Mouse (Mus musculus): ENCODE data around the gene Gm28043. TPM values are rescaled to one million over a fixed set of nuclear protein-coding genes. Genes with fewer than 3 reads are reported as not detected.

The Gm28043 gene
- polyA plus RNA-seq, 1 experiment = 0.28 TPM

DNA sequence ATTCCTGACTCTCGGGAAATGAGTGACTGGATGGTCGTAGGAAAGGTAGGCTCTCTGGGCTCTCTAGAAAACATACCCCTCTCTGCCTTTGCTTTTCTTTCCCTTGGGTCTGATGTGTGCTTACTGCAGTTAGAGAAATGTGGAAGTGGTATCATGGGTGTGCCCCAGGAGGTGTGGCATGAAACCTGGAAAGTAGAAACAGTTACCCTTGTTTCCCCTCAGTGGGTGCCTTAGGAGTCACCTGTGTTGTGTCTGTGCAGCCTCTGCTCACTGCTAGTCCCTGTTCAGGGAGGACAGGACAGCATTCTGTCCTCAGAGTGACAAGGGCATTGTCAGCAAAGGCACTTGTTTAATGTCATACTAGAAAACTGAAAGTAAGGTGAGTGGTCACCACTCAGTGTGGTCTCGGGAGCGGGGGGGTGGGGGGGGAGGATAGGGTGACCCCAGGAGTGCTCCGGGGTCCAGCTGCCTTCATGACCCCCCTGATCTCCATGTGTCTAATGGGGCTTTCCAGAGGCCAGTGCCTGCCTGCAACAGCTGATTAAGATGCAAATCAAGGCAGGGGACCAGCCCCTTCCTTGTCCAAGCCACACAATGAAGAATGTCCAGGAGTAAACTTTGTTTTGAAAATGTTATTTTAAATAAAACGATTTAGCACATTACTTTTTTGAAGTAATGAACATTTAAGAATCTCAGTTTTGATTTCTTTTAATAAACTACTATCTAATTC, 64.5 kb downstream of the Gm28043 start:
- 86% methylated on average over 6 of the region's 6 CpGs for WGBS
- Histone ChIP-seq H3K4me1 (ENCODE audit: control insufficient read depth, insufficient read depth, insufficient read length, low read length) (no peaks in the 10 kb centered on the region), H3K27ac (ENCODE audit: insufficient read depth, low read depth, low read length) (no peak overlapping the region), H3K27me3 (ENCODE audit: control insufficient read depth, insufficient read depth, low read length) (no peaks in the 10 kb centered on the region), H3K4me3 (ENCODE audit: low read depth, low read length) (no peak overlapping the region), H3K36me3 (ENCODE audit: control insufficient read depth, insufficient read depth, low read length) (peaks cover 84% of the 10 kb centered on the region)
- TF ChIP-seq POLR2A (IDR thresholded peaks at IDR 0.05; ENCODE audit: low read depth, low read length) (no peak), CTCF (IDR thresholded peaks at IDR 0.05; ENCODE audit: extremely low read depth, insufficient read length, insufficient replicate concordance, low read depth, low read length) (no peak)

DNA sequence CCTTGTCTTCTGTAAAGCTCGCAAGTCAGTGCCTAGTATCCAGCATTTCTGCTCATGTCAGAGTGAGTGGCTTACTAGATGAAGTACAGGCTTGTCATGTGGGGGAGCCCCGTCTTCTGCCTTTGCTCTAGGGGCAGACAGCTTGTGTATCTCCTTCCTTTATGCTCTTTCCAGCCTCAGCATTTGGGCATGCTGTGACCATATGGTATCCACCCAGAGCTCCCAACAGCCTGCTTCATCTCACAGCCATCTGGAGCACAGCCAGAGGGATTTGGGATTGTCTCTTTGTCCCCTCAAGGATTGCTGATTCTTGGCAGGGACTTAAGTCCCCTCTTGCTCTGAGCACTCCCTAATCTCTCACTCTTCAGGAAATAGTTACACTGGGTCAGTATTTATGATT, 65.5 kb downstream of the Gm28043 start:
- H3K4me3 ChIP-seq (ENCODE audit: low read depth, low read length) = no peak overlapping the region
- H3K4me1 ChIP-seq (ENCODE audit: control insufficient read depth, insufficient read depth, insufficient read length, low read length) = no peaks in the 10 kb centered on the region
- TF ChIP-seq POLR2A (IDR thresholded peaks at IDR 0.05; ENCODE audit: low read depth, low read length) (no peak), CTCF (IDR thresholded peaks at IDR 0.05; ENCODE audit: extremely low read depth, insufficient read length, insufficient replicate concordance, low read depth, low read length) (no peak)
- peaks cover 83% of the 10 kb centered on the region for H3K36me3 ChIP-seq (ENCODE audit: control insufficient read depth, insufficient read depth, low read length)
- no peaks in the 10 kb centered on the region for H3K27me3 ChIP-seq (ENCODE audit: control insufficient read depth, insufficient read depth, low read length)
- WGBS = 93% methylated on average over 2 of the region's 2 CpGs
- no peak overlapping the region for H3K27ac ChIP-seq (ENCODE audit: insufficient read depth, low read depth, low read length)

- WGBS = 77% methylated on average over 2 of the region's 2 CpGs
- no peaks in the 10 kb centered on the region for H3K27me3 ChIP-seq (ENCODE audit: control insufficient read depth, insufficient read depth, low read length)
- H3K36me3 ChIP-seq (ENCODE audit: control insufficient read depth, insufficient read depth, low read length) = peaks cover 84% of the 10 kb centered on the region
- no peak overlapping the region for H3K4me3 ChIP-seq (ENCODE audit: low read depth, low read length)
- H3K27ac ChIP-seq (ENCODE audit: insufficient read depth, low read depth, low read length) = no peak overlapping the region
- no peaks in the 10 kb centered on the region for H3K4me1 ChIP-seq (ENCODE audit: control insufficient read depth, insufficient read depth, insufficient read length, low read length)
- TF ChIP-seq CTCF (IDR thresholded peaks at IDR 0.05; ENCODE audit: extremely low read depth, insufficient read length, insufficient replicate concordance, low read depth, low read length) (no peak), POLR2A (IDR thresholded peaks at IDR 0.05; ENCODE audit: low read depth, low read length) (no peak)
Observed at GRCm38 (mm10) chr17:29680921-29681320, 66.2 kb downstream of the Gm28043 start.

GRCm38 (mm10) chr17:29681669-29682068, 67.0 kb downstream of the Gm28043 start:
- 94% methylated on average over 9 of the region's 9 CpGs for WGBS
- TF ChIP-seq POLR2A (IDR thresholded peaks at IDR 0.05; ENCODE audit: low read depth, low read length) (no peak), CTCF (IDR thresholded peaks at IDR 0.05; ENCODE audit: extremely low read depth, insufficient read length, insufficient replicate concordance, low read depth, low read length) (no peak)
- no peak overlapping the region for H3K4me3 ChIP-seq (ENCODE audit: low read depth, low read length)
- no peaks in the 10 kb centered on the region for H3K27me3 ChIP-seq (ENCODE audit: control insufficient read depth, insufficient read depth, low read length)
- H3K27ac ChIP-seq (ENCODE audit: insufficient read depth, low read depth, low read length) = no peak overlapping the region
- H3K36me3 ChIP-seq (ENCODE audit: control insufficient read depth, insufficient read depth, low read length) = peaks cover 83% of the 10 kb centered on the region
- no peaks in the 10 kb centered on the region for H3K4me1 ChIP-seq (ENCODE audit: control insufficient read depth, insufficient read depth, insufficient read length, low read length)

DNA sequence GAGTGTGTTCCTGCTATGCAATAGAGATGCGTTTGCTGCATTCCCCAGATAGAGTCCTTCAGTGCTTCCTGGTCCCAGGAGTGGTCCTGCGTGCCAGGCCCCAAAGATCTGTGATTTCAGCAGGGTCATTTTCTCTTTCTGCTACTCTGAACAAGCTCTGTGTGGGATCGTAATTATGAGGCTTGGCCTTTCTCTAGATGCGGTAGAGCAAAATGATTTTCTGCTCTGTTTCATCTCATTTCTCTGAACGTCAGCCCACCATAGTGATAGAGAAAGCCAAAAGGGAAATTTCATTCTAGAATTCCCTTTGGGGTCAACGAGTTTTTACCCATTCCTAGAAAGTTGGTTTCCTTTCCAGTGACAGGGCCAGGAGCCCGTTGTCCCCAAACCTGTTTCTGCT, 67.6 kb downstream of the Gm28043 start:
- no peak overlapping the region for H3K27ac ChIP-seq (ENCODE audit: insufficient read depth, low read depth, low read length)
- TF ChIP-seq CTCF (IDR thresholded peaks at IDR 0.05; ENCODE audit: extremely low read depth, insufficient read length, insufficient replicate concordance, low read depth, low read length) = no peak
- WGBS = 94% methylated on average over 7 of the region's 7 CpGs
- H3K4me1 ChIP-seq (ENCODE audit: control insufficient read depth, insufficient read depth, insufficient read length, low read length) = no peaks in the 10 kb centered on the region
- no peaks in the 10 kb centered on the region for H3K27me3 ChIP-seq (ENCODE audit: control insufficient read depth, insufficient read depth, low read length)
- no peak overlapping the region for H3K4me3 ChIP-seq (ENCODE audit: low read depth, low read length)
- H3K36me3 ChIP-seq (ENCODE audit: control insufficient read depth, insufficient read depth, low read length) = peaks cover 82% of the 10 kb centered on the region

- 91% methylated on average over 2 of the region's 2 CpGs for WGBS
- no peaks in the 10 kb centered on the region for H3K27me3 ChIP-seq (ENCODE audit: control insufficient read depth, insufficient read depth, low read length)
- TF ChIP-seq CTCF (IDR thresholded peaks at IDR 0.05; ENCODE audit: extremely low read depth, insufficient read length, insufficient replicate concordance, low read depth, low read length) (no peak), POLR2A (IDR thresholded peaks at IDR 0.05; ENCODE audit: low read depth, low read length) (no peak)
- no peaks in the 10 kb centered on the region for H3K4me1 ChIP-seq (ENCODE audit: control insufficient read depth, insufficient read depth, insufficient read length, low read length)
- H3K4me3 ChIP-seq (ENCODE audit: low read depth, low read length) = no peak overlapping the region
- H3K36me3 ChIP-seq (ENCODE audit: control insufficient read depth, insufficient read depth, low read length) = peaks cover 86% of the 10 kb centered on the region
- no peak overlapping the region for H3K27ac ChIP-seq (ENCODE audit: insufficient read depth, low read depth, low read length)
Observed at GRCm38 (mm10) chr17:29683127-29683526, 68.5 kb downstream of the Gm28043 start.

DNA sequence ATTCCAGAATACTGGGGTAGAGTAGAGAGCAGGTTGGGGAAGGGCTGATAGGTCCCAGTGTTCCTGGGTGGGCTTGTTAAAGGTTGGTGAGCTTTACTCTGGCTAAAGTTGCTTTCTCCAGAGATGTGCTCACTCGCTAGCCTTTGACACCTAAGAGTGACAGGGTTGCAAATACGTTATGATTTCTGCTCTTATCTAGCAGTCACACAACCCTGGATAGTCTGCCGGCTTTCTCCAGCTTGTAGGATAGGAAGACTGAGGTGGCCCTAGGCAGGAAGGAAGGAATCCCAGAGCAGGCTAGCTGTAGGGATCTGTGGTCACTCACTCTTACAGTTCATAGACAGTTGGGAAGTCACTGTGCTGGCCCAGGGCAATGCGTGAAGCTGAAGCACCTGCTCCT, 69.6 kb downstream of the Gm28043 start:
- 92% methylated on average over 4 of the region's 4 CpGs for WGBS
- Histone ChIP-seq H3K27ac (ENCODE audit: insufficient read depth, low read depth, low read length) (no peak overlapping the region), H3K27me3 (ENCODE audit: control insufficient read depth, insufficient read depth, low read length) (no peaks in the 10 kb centered on the region), H3K4me3 (ENCODE audit: low read depth, low read length) (no peak overlapping the region), H3K36me3 (ENCODE audit: control insufficient read depth, insufficient read depth, low read length) (peaks cover 82% of the 10 kb centered on the region), H3K4me1 (ENCODE audit: control insufficient read depth, insufficient read depth, insufficient read length, low read length) (no peaks in the 10 kb centered on the region)
- TF ChIP-seq CTCF (IDR thresholded peaks at IDR 0.05; ENCODE audit: extremely low read depth, insufficient read length, insufficient replicate concordance, low read depth, low read length) (no peak), POLR2A (IDR thresholded peaks at IDR 0.05; ENCODE audit: low read depth, low read length) (no peak)

Measured in small intestine, adult 2 months (tissue).